Mouse (Mus musculus) intestine, embryonic 16.5 days (tissue): ENCODE results near the gene Mrps10. TPM values are rescaled to one million over a fixed set of nuclear protein-coding genes. Genes with fewer than 3 reads are reported as not detected.
"Not testable (repeated sequence)": the region's sequence is repeated elsewhere in the genome, so short reads cannot be mapped to it uniquely, and the experiment has no call there.

Experiments
- ATAC-seq: fragments of 200-750 bp; cut with Nextera tagmentation; 2 replicates; pipeline ENCODE4 v1.8.0; 2017; ENCODE audit warnings: moderate TSS enrichment, moderate library complexity
- H3K27ac ChIP-seq: fragments of 300-500 bp; sonication (generic); 2 replicates; pipeline ENCODE4 v1.5.1; 2014; ENCODE audit warnings: mild to moderate bottlenecking, low read length
- H3K27me3 ChIP-seq: fragments of 300-500 bp; sonication (generic); replicated peaks from 2 replicates; pipeline ENCODE4 v1.6.1; 2014; ENCODE audit warnings: low read length, control low read depth, mixed read lengths; ENCODE audit not compliant: control insufficient read depth, insufficient read depth
- H3K36me3 ChIP-seq: fragments of 300-500 bp; sonication (generic); 2 replicates; pipeline ENCODE4 v1.6.1; 2014; ENCODE audit warnings: low read length, control low read depth; ENCODE audit not compliant: control insufficient read depth, insufficient read depth
- H3K4me1 ChIP-seq: fragments of 300-500 bp; sonication (generic); 2 replicates; pipeline ENCODE4 v1.6.1; 2014; ENCODE audit warnings: low read length, control low read depth, mixed read lengths; ENCODE audit not compliant: control insufficient read depth, insufficient read depth
- H3K4me2 ChIP-seq: fragments of 300-500 bp; sonication (generic); 2 replicates; pipeline ENCODE4 v1.6.1; 2014; ENCODE audit warnings: low read depth, low read length, control low read depth
- H3K4me3 ChIP-seq: fragments of 300-500 bp; sonication (generic); 2 replicates; pipeline ENCODE4 v1.5.1; 2014; ENCODE audit warnings: mild to moderate bottlenecking, low read length
- H3K9ac ChIP-seq: fragments of 300-500 bp; sonication (generic); 2 replicates; pipeline ENCODE4 v1.6.1; 2014; ENCODE audit warnings: low read depth, low read length
- H3K9me3 ChIP-seq: fragments of 300-500 bp; sonication (generic); 2 replicates; pipeline ENCODE4 v1.6.1; 2016; ENCODE audit warnings: low read length, control low read depth; ENCODE audit not compliant: control insufficient read depth
- WGBS: fragments of 180-500 bp; shearing (Covaris S2); extraction: QIAGEN DNeasy Blood & Tissue Kit; methylation state at CpG from one replicate; pipeline ENCODE4 v1.1.7; 2014; 5-methylcytosine and 5-hydroxymethylcytosine counted together
- polyA plus RNA-seq: library from polyadenylated mRNA; unstranded; fragments of >200 nt; fragmentation: Nextera tagmentation; extraction: Ambion mirVana; gene quantifications from 2 replicates; pipeline ENCODE4 v1.2.1, GENCODE M21; 2015

Gene Mrps10
- polyA plus RNA-seq, 1 experiment from 2014 or later = 80.0 TPM

GRCm38 (mm10) chr17:47330616-47331015 lies 38.1 kb upstream of the Mrps10 start:
- Histone ChIP-seq H3K9ac (no peak overlapping the region), H3K27ac (no peak overlapping the region), H3K4me2 (no peak overlapping the region), H3K4me1 (0 out of 2 replicates have a peak, but pooled peaks cover 2% of the 10 kb centered on the region), H3K27me3 (no peaks in the 10 kb centered on the region), H3K4me3 (no peak overlapping the region), H3K9me3 (no peaks in the 10 kb centered on the region), H3K36me3 (peaks cover 11% of the 10 kb centered on the region; the same call in 1 of the 2 replicates)
- no peak for ATAC-seq
- 87% methylated on average over 9 of the region's 9 CpGs for WGBS

GRCm38 (mm10) chr17:47332001-47332611 lies 36.6 kb upstream of the Mrps10 start:
- H3K27ac ChIP-seq = no peak overlapping the region
- 0 out of 2 replicates have a peak, but pooled peaks cover 2% of the 10 kb centered on the region for H3K4me1 ChIP-seq
- H3K9ac ChIP-seq = no peak overlapping the region
- no peak overlapping the region for H3K4me2 ChIP-seq
- ATAC-seq = peak; percentile 70; the same call in 1 of the 2 replicates
- H3K27me3 ChIP-seq = no peaks in the 10 kb centered on the region
- no peak overlapping the region for H3K4me3 ChIP-seq
- no peaks in the 10 kb centered on the region for H3K9me3 ChIP-seq
- H3K36me3 ChIP-seq = peaks cover 5% of the 10 kb centered on the region; the same call in 1 of the 2 replicates
- WGBS = 78% methylated on average over 12 of the region's 12 CpGs

GRCm38 (mm10) chr17:47332664-47333063 lies 36.0 kb upstream of the Mrps10 start:
- not testable (repeated sequence) for ATAC-seq, H3K27me3 ChIP-seq, H3K27ac ChIP-seq, H3K4me3 ChIP-seq, H3K9me3 ChIP-seq, H3K4me2 ChIP-seq, H3K36me3 ChIP-seq, H3K4me1 ChIP-seq, H3K9ac ChIP-seq
- WGBS = 62% methylated on average over 5 of the region's 5 CpGs

- no peak overlapping the region for H3K27ac ChIP-seq
- no peaks in the 10 kb centered on the region for H3K27me3 ChIP-seq
- H3K9ac ChIP-seq = no peak overlapping the region
- WGBS = 64% methylated on average over 2 of the region's 2 CpGs
- ATAC-seq = no peak
- H3K36me3 ChIP-seq = peaks cover 3% of the 10 kb centered on the region; the same call in 1 of the 2 replicates
- 0 out of 2 replicates have a peak, but pooled peaks cover 2% of the 10 kb centered on the region for H3K4me1 ChIP-seq
- H3K4me2 ChIP-seq = no peak overlapping the region
- no peaks in the 10 kb centered on the region for H3K9me3 ChIP-seq
- H3K4me3 ChIP-seq = no peak overlapping the region
Observed at GRCm38 (mm10) chr17:47333409-47333808, 35.3 kb upstream of the Mrps10 start.

- Histone ChIP-seq H3K4me2 (no peak overlapping the region), H3K36me3 (peaks cover 25% of the 10 kb centered on the region), H3K4me3 (no peak overlapping the region), H3K4me1 (no peaks in the 10 kb centered on the region), H3K9ac (no peak overlapping the region), H3K9me3 (peaks cover 11% of the 10 kb centered on the region; the same call in 1 of the 2 replicates), H3K27me3 (no peaks in the 10 kb centered on the region), H3K27ac (no peak overlapping the region)
- WGBS = 83% methylated on average over 2 of the region's 2 CpGs
- no peak for ATAC-seq
Observed at GRCm38 (mm10) chr17:47343121-47343520, 25.6 kb upstream of the Mrps10 start.

- Histone ChIP-seq H3K27ac (no peak overlapping the region), H3K36me3 (peaks cover 33% of the 10 kb centered on the region), H3K9me3 (peaks cover 18% of the 10 kb centered on the region), H3K4me2 (no peak overlapping the region), H3K4me1 (no peaks in the 10 kb centered on the region), H3K27me3 (no peaks in the 10 kb centered on the region), H3K9ac (no peak overlapping the region), H3K4me3 (no peak overlapping the region)
- 96% methylated on average over 3 of the region's 3 CpGs for WGBS
- ATAC-seq = no peak
Observed at GRCm38 (mm10) chr17:47349721-47350319, 18.9 kb upstream of the Mrps10 start.

GRCm38 (mm10) chr17:47359964-47360363 lies 8.7 kb upstream of the Mrps10 start:
- Histone ChIP-seq H3K4me3 (no peak overlapping the region), H3K27ac (no peak overlapping the region), H3K4me2 (no peak overlapping the region), H3K4me1 (no peaks in the 10 kb centered on the region), H3K9ac (no peak overlapping the region), H3K9me3 (no peaks in the 10 kb centered on the region), H3K27me3 (no peaks in the 10 kb centered on the region), H3K36me3 (peaks cover 5% of the 10 kb centered on the region; the same call in 1 of the 2 replicates)
- ATAC-seq = no peak
- WGBS = 53% methylated on average over 6 of the region's 6 CpGs

GRCm38 (mm10) chr17:47361343-47361742 lies 7.3 kb upstream of the Mrps10 start:
- WGBS = 81% methylated on average over 11 of the region's 11 CpGs
- Histone ChIP-seq H3K27me3 (no peaks in the 10 kb centered on the region), H3K9me3 (no peaks in the 10 kb centered on the region), H3K4me2 (no peak overlapping the region), H3K27ac (no peak overlapping the region), H3K36me3 (peaks cover 5% of the 10 kb centered on the region; the same call in 1 of the 2 replicates), H3K4me1 (no peaks in the 10 kb centered on the region), H3K4me3 (no peak overlapping the region), H3K9ac (no peak overlapping the region)
- no peak for ATAC-seq

- no peaks in the 10 kb centered on the region for H3K9me3 ChIP-seq
- peaks cover 4% of the 10 kb centered on the region; the same call in 1 of the 2 replicates for H3K36me3 ChIP-seq
- peak overlapping the region; percentile 69 for H3K9ac ChIP-seq
- peak overlapping the region; percentile 10 for H3K27ac ChIP-seq
- H3K4me1 ChIP-seq = 0 out of 2 replicates have a peak, but pooled peaks cover 6% of the 10 kb centered on the region
- H3K4me3 ChIP-seq = peak overlapping the region; percentile 84
- peak; percentile 69 for ATAC-seq
- WGBS = under 1% methylated on average over 20 of the region's 20 CpGs
- H3K4me2 ChIP-seq = peak overlapping the region; percentile 61
- H3K27me3 ChIP-seq = no peaks in the 10 kb centered on the region
Observed at GRCm38 (mm10) chr17:47369087-47369443, 378 bp downstream of the Mrps10 start.
